Mouse (Mus musculus) hindbrain, postnatal 0 days (tissue): ENCODE data around the gene Plcxd2. TPM values are rescaled to one million over a fixed set of nuclear protein-coding genes. Genes with fewer than 3 reads are reported as not detected.

ENCODE experiments used
- ATAC-seq: fragments of 200-750 bp; cut with Nextera tagmentation; 2 replicates; pipeline ENCODE4 v1.8.0; 2017; ENCODE audit warnings: mild to moderate bottlenecking, moderate TSS enrichment, moderate library complexity
- DNase-seq: peaks from one replicate; pipeline ENCODE4 v3.0.0-alpha.2; 2015; ENCODE audit warnings: low spot score
- H3K27ac ChIP-seq: fragments of 300-500 bp; sonication (generic); 2 replicates; pipeline ENCODE4 v1.5.1; 2014; ENCODE audit warnings: mild to moderate bottlenecking
- H3K27me3 ChIP-seq: fragments of 300-500 bp; sonication (generic); 2 replicates; pipeline ENCODE4 v1.6.1; 2014; ENCODE audit warnings: low read length, mixed read lengths; ENCODE audit not compliant: insufficient read depth
- H3K36me3 ChIP-seq: fragments of 300-500 bp; sonication (generic); 2 replicates; pipeline ENCODE4 v1.6.1; 2014; ENCODE audit warnings: low read length, mixed read lengths; ENCODE audit not compliant: insufficient read depth
- H3K4me1 ChIP-seq: fragments of 300-500 bp; sonication (generic); 2 replicates; pipeline ENCODE4 v1.6.1; 2014; ENCODE audit warnings: antibody characterized with exemption, low read length, mixed read lengths; ENCODE audit not compliant: insufficient read depth
- H3K4me2 ChIP-seq: fragments of 300-500 bp; sonication (generic); 2 replicates; pipeline ENCODE4 v1.6.1; 2014; ENCODE audit warnings: low read depth, mild to moderate bottlenecking, low read length, moderate library complexity, mixed read lengths
- H3K4me3 ChIP-seq: fragments of 300-500 bp; sonication (generic); 2 replicates; pipeline ENCODE4 v1.5.1; 2014; ENCODE audit warnings: low read length
- H3K9ac ChIP-seq: fragments of 300-500 bp; sonication (generic); replicated peaks from 2 replicates; pipeline ENCODE4 v1.6.1; 2014; ENCODE audit warnings: mild to moderate bottlenecking, low read length, moderate library complexity, mixed read lengths
- H3K9me3 ChIP-seq: fragments of 300-500 bp; sonication (generic); 2 replicates; pipeline ENCODE4 v1.6.1; 2016; ENCODE audit warnings: low read length, mixed read lengths
- CTCF ChIP-seq: IDR thresholded peaks from 2 replicates; pipeline ENCODE4 v1.5.1; 2016; ENCODE audit warnings: antibody characterized with exemption, control low read depth, low read depth
- WGBS: fragments of 180-500 bp; shearing (Covaris S2); extraction: QIAGEN DNeasy Blood & Tissue Kit; methylation state at CpG from one replicate; pipeline ENCODE4 v1.1.7; 2014; 5-methylcytosine and 5-hydroxymethylcytosine counted together
- polyA plus RNA-seq: library from polyadenylated mRNA; unstranded; fragments of >200 nt; fragmentation: Nextera tagmentation; extraction: Ambion mirVana; gene quantifications from 2 replicates; pipeline ENCODE4 v1.2.1, GENCODE M21; 2015
- total RNA-seq: library from RNA; depleted of rRNA; stranded (reverse); fragments of >200 nt; gene quantifications from 2 replicates; pipeline ENCODE4 v1.2.3, GENCODE M21; 2014; rRNA removed

Gene Plcxd2
- total RNA-seq, result 37.2 and 38.3 TPM in 2 replicates
- 12.2 and 12.7 TPM in 2 replicates for polyA plus RNA-seq

DNA sequence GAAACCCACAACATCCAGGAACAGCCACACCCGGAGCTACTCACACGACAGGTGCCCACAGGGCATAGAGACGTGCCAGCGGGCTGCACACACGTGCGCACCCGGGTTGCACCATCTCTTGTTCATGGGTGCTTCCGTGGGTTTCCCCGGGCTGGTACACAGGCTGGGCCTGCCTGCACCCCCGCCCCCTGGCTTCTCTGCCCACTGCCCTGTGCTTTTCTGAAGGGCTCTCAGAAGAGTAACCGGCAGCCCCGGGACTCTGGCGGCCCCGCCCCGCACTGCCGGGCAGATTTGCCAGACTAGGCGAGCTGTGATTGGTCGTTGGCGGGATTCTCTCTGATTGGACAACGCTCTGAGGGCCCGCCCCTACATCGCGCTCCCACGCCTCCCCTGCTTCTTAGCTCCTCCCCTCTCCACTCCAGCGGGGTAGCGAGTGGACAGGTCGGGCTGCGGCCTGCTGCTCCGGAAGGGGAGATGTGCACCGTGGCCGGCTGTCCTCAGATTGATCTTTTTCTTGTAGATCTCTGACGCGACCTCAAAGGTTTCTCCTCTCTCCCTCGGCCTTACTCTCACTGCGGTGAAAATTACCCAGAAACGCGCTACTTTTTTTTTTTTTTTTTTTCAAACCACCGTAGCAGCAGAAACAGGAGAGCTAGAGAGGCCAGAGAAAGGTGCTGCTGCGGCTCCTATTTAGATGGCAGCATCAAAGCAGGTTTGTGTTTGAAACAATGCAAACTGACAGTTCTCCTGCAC is at the start of gene Plcxd2:
Gene Plcxd2 (minus strand): TSS at position 66 of the 753 bp plus-strand sequence.
- H3K4me2 ChIP-seq, result peak within 1 kb of the TSS; percentile 94
- DNase-seq (peak; percentile 97), ATAC-seq (peak; percentile 99)
- peak within 1 kb of the TSS; percentile 75 for H3K27ac ChIP-seq
- peaks cover 11% of the 10 kb centered on the region for H3K4me1 ChIP-seq
- peak within 1 kb of the TSS; percentile 67 for H3K4me3 ChIP-seq
- WGBS, result under 1% methylated on average over 39 of the region's 39 CpGs
- TF ChIP-seq CTCF, result peak; percentile 26; the same call in 1 of the 2 replicates
- H3K9ac ChIP-seq, result peak within 1 kb of the TSS; percentile 49
- no peaks in the 10 kb centered on the region for H3K27me3 ChIP-seq
- no peaks in the 10 kb centered on the region for H3K36me3 ChIP-seq
- no peaks in the 10 kb centered on the region for H3K9me3 ChIP-seq

DNA sequence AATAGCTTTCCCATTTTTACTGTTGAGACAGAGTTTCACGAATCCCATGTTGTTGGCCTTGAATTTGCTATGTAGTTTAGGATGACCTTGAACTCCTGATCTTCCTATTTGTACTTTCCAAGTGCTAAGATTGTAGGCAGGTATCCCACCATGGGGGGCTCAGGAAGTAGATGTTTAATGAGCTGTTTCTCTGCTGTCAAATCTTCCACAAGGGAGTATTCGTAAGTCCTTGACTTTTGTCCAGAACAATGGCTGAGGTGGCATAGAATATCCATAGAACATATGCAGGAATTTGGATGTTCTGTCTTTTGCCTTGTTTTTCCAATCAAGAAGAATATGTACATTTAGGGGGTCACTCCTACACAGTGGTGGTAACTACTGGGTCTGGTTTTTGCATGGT is 36.9 kb upstream of the Plcxd2 start:
- H3K27ac ChIP-seq, result no peak overlapping the region
- no peaks in the 10 kb centered on the region for H3K36me3 ChIP-seq
- H3K4me2 ChIP-seq, result no peak overlapping the region
- ATAC-seq (no peak), DNase-seq (no peak)
- H3K9me3 ChIP-seq, result no peaks in the 10 kb centered on the region
- 94% methylated on average over 2 of the region's 2 CpGs for WGBS
- H3K27me3 ChIP-seq, result no peaks in the 10 kb centered on the region
- no peaks in the 10 kb centered on the region for H3K4me1 ChIP-seq
- H3K4me3 ChIP-seq, result no peak overlapping the region
- TF ChIP-seq CTCF, result no peak
- no peak overlapping the region for H3K9ac ChIP-seq

DNA sequence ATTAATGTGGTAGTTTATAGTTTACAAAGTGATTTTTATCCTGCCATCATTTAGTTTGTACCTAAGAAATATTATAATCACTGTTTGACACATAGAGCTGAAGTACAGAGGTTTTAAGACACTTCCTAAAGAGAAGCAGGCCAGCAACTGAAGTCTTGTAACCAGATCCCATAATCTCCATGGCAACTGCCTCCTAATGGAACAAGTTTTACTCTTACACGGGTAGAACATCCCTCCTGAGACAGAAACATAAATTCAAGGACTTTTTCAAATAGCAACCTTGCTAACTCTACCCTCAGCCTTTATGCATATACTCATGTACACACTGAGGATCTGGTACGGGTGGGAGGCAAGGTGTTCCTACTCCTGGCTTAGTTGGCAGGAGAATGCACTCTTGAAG is 26.2 kb upstream of the Plcxd2 start:
- TF ChIP-seq CTCF, result no peak
- no peak overlapping the region for H3K4me2 ChIP-seq
- H3K9ac ChIP-seq, result no peak overlapping the region
- H3K4me3 ChIP-seq, result no peak overlapping the region
- WGBS, result 42% methylated on average over 2 of the region's 2 CpGs
- H3K27me3 ChIP-seq, result no peaks in the 10 kb centered on the region
- no peak for ATAC-seq
- no peak overlapping the region for H3K27ac ChIP-seq
- no peaks in the 10 kb centered on the region for H3K9me3 ChIP-seq
- peak; percentile 49 for DNase-seq
- H3K4me1 ChIP-seq, result no peaks in the 10 kb centered on the region
- no peaks in the 10 kb centered on the region for H3K36me3 ChIP-seq

DNA sequence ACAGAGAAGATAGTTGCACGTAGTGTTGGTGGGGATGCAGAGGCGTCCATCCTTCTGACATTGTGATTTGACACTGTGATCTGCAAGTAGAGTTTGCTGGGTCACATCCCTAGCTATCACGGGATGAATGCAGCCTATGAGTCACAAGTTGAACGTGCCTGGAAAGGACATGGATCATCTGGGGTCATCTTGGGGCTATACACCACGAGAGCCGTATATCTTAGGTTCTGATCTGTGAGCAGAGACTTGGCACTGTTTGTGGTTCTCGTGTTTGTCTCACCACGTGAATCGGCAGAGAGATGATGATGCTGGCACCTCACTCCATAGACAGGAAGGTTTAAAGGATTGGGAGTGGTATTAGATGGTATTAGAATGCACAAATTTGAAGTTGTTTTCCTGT is 23.9 kb upstream of the Plcxd2 start:
- Histone ChIP-seq H3K27me3 (no peaks in the 10 kb centered on the region), H3K27ac (no peak overlapping the region), H3K9me3 (no peaks in the 10 kb centered on the region), H3K4me3 (no peak overlapping the region), H3K36me3 (no peaks in the 10 kb centered on the region), H3K4me1 (no peaks in the 10 kb centered on the region), H3K9ac (no peak overlapping the region), H3K4me2 (no peak overlapping the region)
- TF ChIP-seq CTCF, result no peak
- DNase-seq (no peak), ATAC-seq (no peak)
- 75% methylated on average over 9 of the region's 9 CpGs for WGBS

DNA sequence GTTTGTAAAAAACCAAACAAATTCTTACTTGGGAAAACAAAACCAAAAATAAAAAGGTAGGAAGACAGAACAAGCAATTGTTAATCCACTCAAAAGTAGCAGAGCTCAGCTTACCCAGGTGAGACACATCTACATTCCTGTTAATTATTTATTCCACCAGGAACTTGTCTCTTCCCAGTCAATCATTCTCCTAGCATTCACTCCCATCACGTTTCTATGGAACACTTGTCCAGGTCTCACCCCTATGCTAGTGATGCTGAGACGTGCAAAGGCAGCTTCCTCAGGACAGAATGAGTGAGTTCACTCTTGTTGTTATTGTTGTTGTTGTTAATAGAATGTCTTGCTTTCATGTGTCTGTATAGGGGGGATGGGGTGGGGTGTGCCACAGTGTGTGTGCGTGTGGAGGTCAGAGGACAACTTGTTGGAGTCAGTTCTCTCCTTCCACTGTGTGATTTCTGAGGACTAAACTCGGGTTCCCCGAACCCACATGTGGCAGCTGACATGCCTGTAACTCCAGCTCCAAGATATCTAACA is 13.0 kb upstream of the Plcxd2 start:
- Histone ChIP-seq H3K36me3 (no peaks in the 10 kb centered on the region), H3K9ac (no peak overlapping the region), H3K4me1 (no peaks in the 10 kb centered on the region), H3K4me3 (no peak overlapping the region), H3K9me3 (no peaks in the 10 kb centered on the region), H3K27me3 (no peaks in the 10 kb centered on the region), H3K4me2 (no peak overlapping the region), H3K27ac (no peak overlapping the region)
- ATAC-seq (no peak), DNase-seq (no peak)
- no peak for TF ChIP-seq CTCF
- WGBS, result 78% methylated on average over 5 of the region's 5 CpGs

DNA sequence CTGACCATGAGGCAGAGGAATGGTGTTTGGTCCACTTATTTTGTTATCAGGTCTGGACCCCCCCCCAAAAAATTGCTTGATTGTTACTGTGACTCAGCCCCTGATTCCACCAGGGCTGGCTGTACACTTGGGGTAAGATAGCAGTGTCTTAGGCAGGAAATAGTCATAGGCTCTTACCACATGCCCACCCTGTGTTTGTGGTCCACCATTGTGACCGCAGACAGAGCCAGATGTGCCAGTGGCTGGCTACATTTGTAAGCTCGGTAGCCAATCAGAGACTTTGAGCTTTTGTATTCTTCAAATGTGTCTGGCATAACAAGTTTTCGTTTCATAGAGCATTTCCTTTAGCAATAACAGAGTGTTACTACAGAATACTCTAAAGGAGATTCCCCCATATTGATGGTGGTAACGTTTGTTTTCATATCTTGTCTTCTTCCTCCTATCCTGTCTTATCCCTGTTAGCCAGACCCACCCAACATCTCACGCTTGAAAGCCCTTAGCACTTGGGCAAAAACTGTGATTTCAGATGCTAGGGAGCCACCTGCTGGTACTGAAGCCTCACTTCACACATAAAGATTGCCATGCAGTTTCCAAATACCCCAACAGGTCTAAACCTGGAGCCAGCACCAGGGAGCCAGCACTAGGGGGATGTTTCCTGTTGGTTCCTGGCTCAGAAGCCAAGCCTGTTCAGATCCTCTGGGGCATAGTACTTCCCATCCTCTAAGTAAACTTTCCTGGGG is 12.3 kb upstream of the Plcxd2 start:
- H3K36me3 ChIP-seq, result no peaks in the 10 kb centered on the region
- ATAC-seq, result peak; percentile 87
- 45% methylated on average over 5 of the region's 5 CpGs for WGBS
- H3K9ac ChIP-seq, result no peak overlapping the region
- no peak overlapping the region for H3K27ac ChIP-seq
- no peaks in the 10 kb centered on the region for H3K9me3 ChIP-seq
- no peak overlapping the region for H3K4me3 ChIP-seq
- peak; percentile 94 for TF ChIP-seq CTCF
- H3K4me1 ChIP-seq, result no peaks in the 10 kb centered on the region
- peak; percentile 89 for DNase-seq
- H3K4me2 ChIP-seq, result no peak overlapping the region
- no peaks in the 10 kb centered on the region for H3K27me3 ChIP-seq
